Mouse (Mus musculus): ENCODE data around the gene Zbtb46. TPM values are rescaled to one million over a fixed set of nuclear protein-coding genes. Genes with fewer than 3 reads are reported as not detected.
A peak's percentile ranks its signal among the peaks of the same experiment; 100 is the strongest.

The Zbtb46 gene
- polyA plus RNA-seq, 1 experiment from 2014 or later, result 11.2 TPM

- no peak for ATAC-seq
- Histone ChIP-seq H3K36me3 (ENCODE audit: insufficient read depth, low read length) (no peaks in the 10 kb centered on the region; the same call in 1 of the 2 replicates), H3K4me1 (ENCODE audit: insufficient read depth, low read depth, low read length) (no peaks in the 10 kb centered on the region), H3K4me2 (replicated peaks; ENCODE audit: low read depth, low read length) (no peak overlapping the region), H3K9ac (replicated peaks; ENCODE audit: low read depth) (no peak overlapping the region), H3K27ac (ENCODE audit: low read length) (no peak overlapping the region), H3K4me3 (ENCODE audit: low read depth, low read length) (no peak overlapping the region), H3K9me3 (ENCODE audit: low read length) (no peaks in the 10 kb centered on the region), H3K27me3 (replicated peaks; ENCODE audit: insufficient read depth, low read length) (no peaks in the 10 kb centered on the region)
- DNase-seq (ENCODE audit: low spot score), result peak; percentile 17
- WGBS, result 51% methylated on average over 5 of the region's 5 CpGs
- TF ChIP-seq CTCF (IDR thresholded peaks at IDR 0.05) (no peak), EP300 (IDR thresholded peaks at IDR 0.05) (no peak)
These were observed 61.9 kb downstream of the Zbtb46 start for GRCm38 (mm10) chr2:181397207-181397761.

GRCm38 (mm10) chr2:181394086-181394485 is 65.1 kb downstream of the Zbtb46 start:
- TF ChIP-seq CTCF (IDR thresholded peaks at IDR 0.05), result no peak
- TF ChIP-seq EP300 (IDR thresholded peaks at IDR 0.05), result no peak
- ATAC-seq (no peak), DNase-seq (ENCODE audit: low spot score) (no peak)

GRCm38 (mm10) chr2:181392600-181393213 is 66.5 kb downstream of the Zbtb46 start:
- Histone ChIP-seq H3K27me3 (replicated peaks; ENCODE audit: insufficient read depth, low read length) (no peaks in the 10 kb centered on the region), H3K27ac (ENCODE audit: low read length) (no peak overlapping the region), H3K4me2 (replicated peaks; ENCODE audit: low read depth, low read length) (no peak overlapping the region), H3K9ac (replicated peaks; ENCODE audit: low read depth) (no peak overlapping the region), H3K36me3 (ENCODE audit: insufficient read depth, low read length) (no peaks in the 10 kb centered on the region; the same call in 1 of the 2 replicates), H3K9me3 (ENCODE audit: low read length) (no peaks in the 10 kb centered on the region), H3K4me3 (ENCODE audit: low read depth, low read length) (no peak overlapping the region), H3K4me1 (ENCODE audit: insufficient read depth, low read depth, low read length) (no peaks in the 10 kb centered on the region)
- TF ChIP-seq CTCF (IDR thresholded peaks at IDR 0.05), result peak; percentile 93
- no peak for TF ChIP-seq EP300 (IDR thresholded peaks at IDR 0.05)
- ATAC-seq, result peak; percentile 83
- DNase-seq (ENCODE audit: low spot score), result peak; percentile 91
- WGBS, result 28% methylated on average over 4 of the region's 4 CpGs

More at GRCm38 (mm10) chr2:181394086-181394485, 65.1 kb downstream of the Zbtb46 start:
- H3K9ac ChIP-seq (replicated peaks; ENCODE audit: low read depth), result no peak overlapping the region
- H3K4me1 ChIP-seq (ENCODE audit: insufficient read depth, low read depth, low read length), result no peaks in the 10 kb centered on the region
- no peaks in the 10 kb centered on the region; the same call in 1 of the 2 replicates for H3K36me3 ChIP-seq (ENCODE audit: insufficient read depth, low read length)
- no peaks in the 10 kb centered on the region for H3K9me3 ChIP-seq (ENCODE audit: low read length)
- WGBS, result 88% methylated on average over 3 of the region's 3 CpGs
- H3K27ac ChIP-seq (ENCODE audit: low read length), result no peak overlapping the region
- H3K4me2 ChIP-seq (replicated peaks; ENCODE audit: low read depth, low read length), result no peak overlapping the region
- no peaks in the 10 kb centered on the region for H3K27me3 ChIP-seq (replicated peaks; ENCODE audit: insufficient read depth, low read length)
- no peak overlapping the region for H3K4me3 ChIP-seq (ENCODE audit: low read depth, low read length)

GRCm38 (mm10) chr2:181391541-181391940 is 67.7 kb downstream of the Zbtb46 start:
- Histone ChIP-seq H3K36me3 (ENCODE audit: insufficient read depth, low read length) (no peaks in the 10 kb centered on the region; the same call in 1 of the 2 replicates), H3K27ac (ENCODE audit: low read length) (no peak overlapping the region), H3K4me1 (ENCODE audit: insufficient read depth, low read depth, low read length) (no peaks in the 10 kb centered on the region), H3K4me2 (replicated peaks; ENCODE audit: low read depth, low read length) (no peak overlapping the region), H3K4me3 (ENCODE audit: low read depth, low read length) (no peak overlapping the region), H3K9ac (replicated peaks; ENCODE audit: low read depth) (no peak overlapping the region), H3K27me3 (replicated peaks; ENCODE audit: insufficient read depth, low read length) (no peaks in the 10 kb centered on the region), H3K9me3 (ENCODE audit: low read length) (no peaks in the 10 kb centered on the region)
- TF ChIP-seq CTCF (IDR thresholded peaks at IDR 0.05) (no peak), EP300 (IDR thresholded peaks at IDR 0.05) (no peak)
- DNase-seq (ENCODE audit: low spot score) (no peak), ATAC-seq (no peak)
- WGBS, result 69% methylated on average over 2 of the region's 2 CpGs

GRCm38 (mm10) chr2:181391022-181391421 is 68.2 kb downstream of the Zbtb46 start:
- no peak overlapping the region for H3K9ac ChIP-seq (replicated peaks; ENCODE audit: low read depth)
- H3K27ac ChIP-seq (ENCODE audit: low read length), result no peak overlapping the region
- DNase-seq (ENCODE audit: low spot score) (no peak), ATAC-seq (no peak)
- H3K27me3 ChIP-seq (replicated peaks; ENCODE audit: insufficient read depth, low read length), result no peaks in the 10 kb centered on the region
- H3K9me3 ChIP-seq (ENCODE audit: low read length), result no peaks in the 10 kb centered on the region
- H3K4me2 ChIP-seq (replicated peaks; ENCODE audit: low read depth, low read length), result no peak overlapping the region
- TF ChIP-seq CTCF (IDR thresholded peaks at IDR 0.05) (no peak), EP300 (IDR thresholded peaks at IDR 0.05) (no peak)
- WGBS, result 94% methylated on average over 15 of the region's 15 CpGs
- no peak overlapping the region for H3K4me3 ChIP-seq (ENCODE audit: low read depth, low read length)
- no peaks in the 10 kb centered on the region; the same call in 1 of the 2 replicates for H3K4me1 ChIP-seq (ENCODE audit: insufficient read depth, low read depth, low read length)
- no peaks in the 10 kb centered on the region; the same call in 1 of the 2 replicates for H3K36me3 ChIP-seq (ENCODE audit: insufficient read depth, low read length)

DNA sequence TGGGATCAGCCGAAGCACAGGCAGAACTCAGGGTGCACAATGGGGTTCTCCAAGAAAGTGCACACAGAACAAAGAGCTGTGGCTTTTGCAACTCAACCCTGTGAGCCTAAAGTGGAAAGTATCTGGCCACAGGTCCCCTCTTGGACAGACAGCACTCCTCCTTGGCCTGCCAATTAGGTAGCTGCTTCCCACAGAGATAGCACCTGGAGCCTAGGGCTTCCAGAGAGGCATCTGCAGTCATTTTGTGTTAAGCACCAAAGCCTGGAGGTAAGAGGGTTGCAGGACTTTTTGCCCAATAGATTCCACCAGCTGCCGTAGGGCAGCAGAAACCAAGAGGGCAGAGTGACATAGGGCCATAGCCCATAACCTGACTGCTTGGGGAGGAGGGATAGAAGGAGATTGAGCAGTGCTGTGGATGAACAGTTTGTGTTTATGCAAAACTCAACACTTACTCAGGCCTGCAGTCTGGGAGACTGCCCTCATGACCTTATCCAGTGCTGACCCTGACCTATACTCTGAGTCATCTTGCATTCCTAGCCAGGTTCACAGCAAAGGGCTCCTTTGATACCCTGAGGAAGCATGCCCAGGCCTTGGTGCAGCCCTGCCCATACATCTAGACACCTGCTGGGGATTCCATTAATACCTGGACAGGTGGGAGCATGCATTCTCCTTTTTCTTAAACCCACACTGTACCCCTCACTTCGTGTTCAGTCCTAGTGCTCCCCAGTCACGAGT is 68.9 kb downstream of the Zbtb46 start:
- Histone ChIP-seq H3K36me3 (ENCODE audit: insufficient read depth, low read length) (no peaks in the 10 kb centered on the region; the same call in 1 of the 2 replicates), H3K4me1 (ENCODE audit: insufficient read depth, low read depth, low read length) (no peaks in the 10 kb centered on the region; the same call in 1 of the 2 replicates), H3K27me3 (replicated peaks; ENCODE audit: insufficient read depth, low read length) (no peaks in the 10 kb centered on the region), H3K4me3 (ENCODE audit: low read depth, low read length) (no peak overlapping the region), H3K27ac (ENCODE audit: low read length) (no peak overlapping the region), H3K9me3 (ENCODE audit: low read length) (no peaks in the 10 kb centered on the region), H3K4me2 (replicated peaks; ENCODE audit: low read depth, low read length) (no peak overlapping the region), H3K9ac (replicated peaks; ENCODE audit: low read depth) (no peak overlapping the region)
- 82% methylated on average over 4 of the region's 4 CpGs for WGBS
- no peak for DNase-seq (ENCODE audit: low spot score)
- ATAC-seq, result no peak
- TF ChIP-seq EP300 (IDR thresholded peaks at IDR 0.05) (no peak), CTCF (IDR thresholded peaks at IDR 0.05) (no peak)

Data from lung, postnatal 0 days (tissue).